Mouse (Mus musculus) kidney, postnatal 14 days (tissue): ENCODE data around the gene Slc30a5.
"Not testable (repeated sequence)": the region's sequence is repeated elsewhere in the genome, so short reads cannot be mapped to it uniquely, and the experiment has no call there.

Experiments
- DNase-seq: peaks from one replicate; pipeline ENCODE4 v3.0.0; 2022; ENCODE audit warnings: mixed read lengths

Slc30a5 gene

GRCm38 (mm10) chr13:100834777-100835176, 1.6 kb upstream of the Slc30a5 start:
- DNase-seq, result no peak

GRCm38 (mm10) chr13:100833640-100834002, 394 bp upstream of the Slc30a5 start:
- DNase-seq, result no peak

GRCm38 (mm10) chr13:100832188-100832587, 1.0 kb downstream of the Slc30a5 start:
- DNase-seq, result no peak

GRCm38 (mm10) chr13:100831123-100831522, 2.1 kb downstream of the Slc30a5 start:
- no peak for DNase-seq

GRCm38 (mm10) chr13:100825627-100826410, 7.4 kb downstream of the Slc30a5 start:
- peak; percentile 29 for DNase-seq

GRCm38 (mm10) chr13:100824916-100825315, 8.3 kb downstream of the Slc30a5 start:
- no peak for DNase-seq

- DNase-seq, result no peak
These were observed 8.9 kb downstream of the Slc30a5 start for GRCm38 (mm10) chr13:100824306-100824705.

GRCm38 (mm10) chr13:100823863-100824262, 9.4 kb downstream of the Slc30a5 start:
- no peak for DNase-seq

- DNase-seq, result no peak
These were observed 18.8 kb downstream of the Slc30a5 start for GRCm38 (mm10) chr13:100814451-100814850.

GRCm38 (mm10) chr13:100805776-100806175, 27.5 kb downstream of the Slc30a5 start:
- DNase-seq, result no peak

- DNase-seq, result no peak
These were observed 36.1 kb downstream of the Slc30a5 start for GRCm38 (mm10) chr13:100797171-100797570.

- DNase-seq, result no peak
These were observed 44.1 kb downstream of the Slc30a5 start for GRCm38 (mm10) chr13:100789083-100789482.

GRCm38 (mm10) chr13:100788057-100788456, 45.2 kb downstream of the Slc30a5 start:
- not testable (repeated sequence) for DNase-seq

- peak; percentile 55 for DNase-seq
These were observed 45.8 kb downstream of the Slc30a5 start for GRCm38 (mm10) chr13:100787316-100788010.

- peak; percentile 95 for DNase-seq
These were observed 46.8 kb downstream of the Slc30a5 start, which contains the start of gene Ccnb1 for GRCm38 (mm10) chr13:100786414-100786867. Ccnb1 (minus strand) TSS chr13:100786570.

- no peak for DNase-seq
These were observed 47.3 kb downstream of the Slc30a5 start for GRCm38 (mm10) chr13:100785806-100786413.

GRCm38 (mm10) chr13:100777491-100777890, 55.7 kb downstream of the Slc30a5 start:
- DNase-seq, result no peak

- no peak for DNase-seq
These were observed 56.5 kb downstream of the Slc30a5 start for GRCm38 (mm10) chr13:100776710-100777109.

GRCm38 (mm10) chr13:100776056-100776419, 57.2 kb downstream of the Slc30a5 start:
- no peak for DNase-seq

GRCm38 (mm10) chr13:100775252-100776055, 57.8 kb downstream of the Slc30a5 start, which contains the start of gene Cenph:
Cenph (minus strand) TSS chr13:100775899.
- DNase-seq, result peak; percentile 89

- no peak for DNase-seq
These were observed 58.5 kb downstream of the Slc30a5 start for GRCm38 (mm10) chr13:100774704-100775103.

GRCm38 (mm10) chr13:100755329-100755728, 77.9 kb downstream of the Slc30a5 start:
- no peak for DNase-seq

- no peak for DNase-seq
These were observed 79.0 kb downstream of the Slc30a5 start for GRCm38 (mm10) chr13:100754186-100754585.
